Mouse (Mus musculus) hindbrain, postnatal 0 days (tissue): ENCODE measurements at regions not wholly inside any gene's neighbourhood (a gene's known extent, or its start where the extent isn't known, plus 50 kb on each side); places are given as distances from the start of the nearest gene placed in this dataset.

Experiments
- ATAC-seq: fragments of 200-750 bp; cut with Nextera tagmentation; 2 replicates; pipeline ENCODE4 v1.8.0; 2017; ENCODE audit warnings: mild to moderate bottlenecking, moderate TSS enrichment, moderate library complexity
- DNase-seq: peaks from one replicate; pipeline ENCODE4 v3.0.0-alpha.2; 2015; ENCODE audit warnings: low spot score
- H3K27ac ChIP-seq: fragments of 300-500 bp; sonication (generic); 2 replicates; pipeline ENCODE4 v1.5.1; 2014; ENCODE audit warnings: mild to moderate bottlenecking
- H3K27me3 ChIP-seq: fragments of 300-500 bp; sonication (generic); 2 replicates; pipeline ENCODE4 v1.6.1; 2014; ENCODE audit warnings: low read length, mixed read lengths; ENCODE audit not compliant: insufficient read depth
- H3K36me3 ChIP-seq: fragments of 300-500 bp; sonication (generic); 2 replicates; pipeline ENCODE4 v1.6.1; 2014; ENCODE audit warnings: low read length, mixed read lengths; ENCODE audit not compliant: insufficient read depth
- H3K4me1 ChIP-seq: fragments of 300-500 bp; sonication (generic); 2 replicates; pipeline ENCODE4 v1.6.1; 2014; ENCODE audit warnings: antibody characterized with exemption, low read length, mixed read lengths; ENCODE audit not compliant: insufficient read depth
- H3K4me2 ChIP-seq: fragments of 300-500 bp; sonication (generic); 2 replicates; pipeline ENCODE4 v1.6.1; 2014; ENCODE audit warnings: low read depth, mild to moderate bottlenecking, low read length, moderate library complexity, mixed read lengths
- H3K4me3 ChIP-seq: fragments of 300-500 bp; sonication (generic); 2 replicates; pipeline ENCODE4 v1.5.1; 2014; ENCODE audit warnings: low read length
- H3K9ac ChIP-seq: fragments of 300-500 bp; sonication (generic); replicated peaks from 2 replicates; pipeline ENCODE4 v1.6.1; 2014; ENCODE audit warnings: mild to moderate bottlenecking, low read length, moderate library complexity, mixed read lengths
- H3K9me3 ChIP-seq: fragments of 300-500 bp; sonication (generic); 2 replicates; pipeline ENCODE4 v1.6.1; 2016; ENCODE audit warnings: low read length, mixed read lengths
- CTCF ChIP-seq: IDR thresholded peaks from 2 replicates; pipeline ENCODE4 v1.5.1; 2016; ENCODE audit warnings: antibody characterized with exemption, control low read depth, low read depth
- WGBS: fragments of 180-500 bp; shearing (Covaris S2); extraction: QIAGEN DNeasy Blood & Tissue Kit; methylation state at CpG from one replicate; pipeline ENCODE4 v1.1.7; 2014; 5-methylcytosine and 5-hydroxymethylcytosine counted together
- microRNA-seq, 2 experiments: library from miRNA; unstranded; fragments of <30 nt; microRNA quantifications; one replicate each; pipeline ENCODE4; 2016

GRCm38 (mm10) chr5:51040463-51040862 lies 527.1 kb downstream of the Ppargc1a start:
- Histone ChIP-seq H3K27ac (no peak overlapping the region), H3K36me3 (no peaks in the 10 kb centered on the region), H3K4me1 (no peaks in the 10 kb centered on the region), H3K4me3 (no peak overlapping the region), H3K9me3 (no peaks in the 10 kb centered on the region), H3K27me3 (no peaks in the 10 kb centered on the region), H3K9ac (no peak overlapping the region), H3K4me2 (no peak overlapping the region)
- WGBS = 86% methylated on average over 6 of the region's 6 CpGs
- no peak for ATAC-seq
- no peak for DNase-seq
- TF ChIP-seq CTCF = no peak

DNA sequence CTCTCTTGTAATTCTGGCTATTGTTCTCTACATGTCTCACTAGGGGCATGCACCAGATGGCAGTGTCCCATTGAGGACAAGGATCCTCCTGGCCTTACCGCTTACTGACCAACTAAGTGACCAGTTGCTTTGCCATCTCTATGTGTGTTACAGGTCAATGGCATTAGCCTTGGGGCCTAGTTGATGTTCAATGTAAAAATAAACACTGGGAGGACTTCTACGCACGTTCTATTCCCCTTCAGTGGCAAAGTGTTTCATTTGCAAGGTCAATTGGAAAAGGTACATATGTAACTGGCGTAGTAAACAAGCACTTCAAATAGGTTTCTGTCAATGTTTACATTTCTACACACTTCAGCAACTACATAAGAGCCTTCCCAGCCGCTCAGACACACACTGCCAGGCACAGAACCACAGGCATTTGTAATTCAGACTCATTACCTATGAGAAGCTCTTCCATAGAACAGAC lies 527.8 kb downstream of the Ppargc1a start:
- peak; percentile 21 for DNase-seq
- H3K4me1 ChIP-seq = no peaks in the 10 kb centered on the region
- H3K36me3 ChIP-seq = no peaks in the 10 kb centered on the region
- no peaks in the 10 kb centered on the region for H3K27me3 ChIP-seq
- no peak overlapping the region for H3K4me3 ChIP-seq
- TF ChIP-seq CTCF = peak; percentile 51
- no peaks in the 10 kb centered on the region for H3K9me3 ChIP-seq
- WGBS = 86% methylated on average over 5 of the region's 5 CpGs
- no peak for ATAC-seq
- no peak overlapping the region for H3K27ac ChIP-seq
- H3K9ac ChIP-seq = no peak overlapping the region
- H3K4me2 ChIP-seq = no peak overlapping the region

DNA sequence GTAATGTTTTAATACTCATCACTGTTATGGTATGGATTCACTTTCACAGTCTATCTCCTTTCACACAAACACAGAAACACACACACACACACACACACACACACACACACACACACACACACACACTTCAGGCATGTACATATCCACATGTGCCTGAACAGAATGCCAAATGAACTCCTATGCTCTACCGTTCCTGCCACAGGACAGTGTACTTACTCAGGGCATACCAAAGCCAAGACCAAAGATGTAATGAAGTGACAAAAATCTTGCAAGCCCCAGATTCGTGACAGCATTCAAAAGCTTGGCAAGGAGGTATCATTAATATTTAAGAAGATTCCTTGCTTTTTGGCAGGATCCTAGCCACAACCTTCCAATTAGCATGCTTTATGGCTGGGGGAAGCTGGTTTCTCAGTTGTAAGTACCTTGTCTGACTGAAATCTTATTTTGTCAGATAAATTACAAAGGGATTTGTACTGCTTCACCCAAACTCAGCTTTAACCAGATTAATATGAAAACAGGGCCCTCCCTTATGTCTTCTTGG lies 531.0 kb downstream of the Ppargc1a start:
- no peak for DNase-seq
- no peak overlapping the region for H3K27ac ChIP-seq
- no peaks in the 10 kb centered on the region for H3K36me3 ChIP-seq
- WGBS = 54% methylated on average over 2 of the region's 2 CpGs
- H3K4me1 ChIP-seq = no peaks in the 10 kb centered on the region
- ATAC-seq = no peak
- no peak overlapping the region for H3K9ac ChIP-seq
- no peak for TF ChIP-seq CTCF
- no peaks in the 10 kb centered on the region for H3K9me3 ChIP-seq
- H3K27me3 ChIP-seq = no peaks in the 10 kb centered on the region
- H3K4me3 ChIP-seq = no peak overlapping the region
- no peak overlapping the region for H3K4me2 ChIP-seq

DNA sequence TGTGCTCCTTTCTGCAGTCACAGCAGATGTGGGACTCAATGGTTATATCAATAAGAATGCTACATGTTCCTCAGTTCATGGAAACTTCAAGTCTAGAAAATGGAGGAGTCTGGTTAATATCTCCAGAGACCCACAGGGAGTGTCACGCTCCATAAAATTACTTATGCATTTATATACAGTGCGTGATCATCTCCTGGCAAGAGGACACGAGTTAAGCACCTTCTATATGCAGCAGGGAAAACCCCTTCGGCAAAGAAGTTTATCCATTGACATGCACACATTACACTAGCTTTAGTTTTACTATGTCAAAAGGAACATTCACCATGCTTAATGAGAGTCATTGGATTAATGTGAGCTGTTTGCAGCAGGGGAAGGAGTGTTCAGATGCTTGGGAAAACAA lies 538.6 kb downstream of the Ppargc1a start:
- no peaks in the 10 kb centered on the region for H3K36me3 ChIP-seq
- H3K4me3 ChIP-seq = no peak overlapping the region
- H3K9me3 ChIP-seq = no peaks in the 10 kb centered on the region
- 82% methylated on average over 4 of the region's 4 CpGs for WGBS
- no peak overlapping the region for H3K4me2 ChIP-seq
- no peaks in the 10 kb centered on the region for H3K27me3 ChIP-seq
- no peak overlapping the region for H3K9ac ChIP-seq
- H3K27ac ChIP-seq = no peak overlapping the region
- DNase-seq (no peak), ATAC-seq (no peak)
- no peaks in the 10 kb centered on the region for H3K4me1 ChIP-seq
- TF ChIP-seq CTCF = no peak

- TF ChIP-seq CTCF = no peak
- DNase-seq = no peak
- ATAC-seq = no peak
Observed at GRCm38 (mm10) chr5:50990822-50991537, 576.5 kb downstream of the Ppargc1a start.

More at GRCm38 (mm10) chr5:50990822-50991537, 576.5 kb downstream of the Ppargc1a start:
- H3K9ac ChIP-seq = no peak overlapping the region
- no peak overlapping the region for H3K4me3 ChIP-seq
- WGBS = 94% methylated on average over 2 of the region's 2 CpGs
- H3K36me3 ChIP-seq = no peaks in the 10 kb centered on the region
- H3K9me3 ChIP-seq = no peaks in the 10 kb centered on the region
- no peak overlapping the region for H3K4me2 ChIP-seq
- no peaks in the 10 kb centered on the region for H3K4me1 ChIP-seq
- H3K27me3 ChIP-seq = no peaks in the 10 kb centered on the region
- H3K27ac ChIP-seq = no peak overlapping the region

Small RNA genes in the stretch of these regions (microRNA-seq; reads per million reads assigned to microRNA genes)
- 0 reads per million in 2 experiments for gene Gm44377
